Mouse (Mus musculus) brown adipose tissue, adult 24 weeks (tissue): ENCODE results near the gene Fam20c. TPM values are rescaled to one million over a fixed set of nuclear protein-coding genes. Genes with fewer than 3 reads are reported as not detected.
A peak's percentile ranks its signal among the peaks of the same experiment; 100 is the strongest.

Experiments used
- H3K27ac ChIP-seq: fragments of 200-500 bp; replicated peaks from 2 replicates; pipeline ENCODE4 v1.5.1; 2012; ENCODE audit warnings: low read depth, mild to moderate bottlenecking, low read length
- H3K4me1 ChIP-seq: fragments of 200-500 bp; 2 replicates; pipeline ENCODE4 v1.6.1; 2012; ENCODE audit warnings: low read length, mixed read lengths; ENCODE audit not compliant: control insufficient read depth, insufficient read depth, insufficient read length
- H3K4me3 ChIP-seq: fragments of 200-500 bp; 2 replicates; pipeline ENCODE4 v1.5.1; 2012; ENCODE audit warnings: low read depth, mild to moderate bottlenecking, low read length, moderate library complexity; ENCODE audit not compliant: insufficient read depth
- polyA plus RNA-seq: library from polyadenylated mRNA; stranded (reverse); fragments of >200 nt; gene quantifications from 2 replicates; pipeline ENCODE4 v1.2.4, GENCODE M21; 2012; ENCODE audit not compliant: missing spikeins, insufficient read depth, insufficient read length

The Fam20c gene
- polyA plus RNA-seq, 1 experiment, result 19.0 TPM

- H3K4me3 ChIP-seq, result no peak overlapping the region
- H3K27ac ChIP-seq, result no peak overlapping the region
- no peaks in the 10 kb centered on the region; the same call in 1 of the 2 replicates for H3K4me1 ChIP-seq
Measured at GRCm38 (mm10) chr5:138769126-138769525, 14.8 kb downstream of the Fam20c start.

- Histone ChIP-seq H3K4me1 (peaks cover 22% of the 10 kb centered on the region), H3K27ac (peak overlapping the region; percentile 71), H3K4me3 (no peak overlapping the region)
Measured at GRCm38 (mm10) chr5:138775096-138775495, 20.8 kb downstream of the Fam20c start.

GRCm38 (mm10) chr5:138776346-138776745, 22.0 kb downstream of the Fam20c start:
- H3K27ac ChIP-seq, result peak overlapping the region; percentile 71
- H3K4me1 ChIP-seq, result peaks cover 22% of the 10 kb centered on the region
- no peak overlapping the region for H3K4me3 ChIP-seq

GRCm38 (mm10) chr5:138778731-138779463, 24.6 kb downstream of the Fam20c start:
- H3K4me3 ChIP-seq, result no peak overlapping the region
- no peak overlapping the region for H3K27ac ChIP-seq
- peaks cover 22% of the 10 kb centered on the region for H3K4me1 ChIP-seq

GRCm38 (mm10) chr5:138779655-138780054, 25.3 kb downstream of the Fam20c start:
- Histone ChIP-seq H3K4me3 (no peak overlapping the region), H3K4me1 (peaks cover 20% of the 10 kb centered on the region), H3K27ac (no peak overlapping the region)

GRCm38 (mm10) chr5:138782697-138783096, 28.4 kb downstream of the Fam20c start:
- no peak overlapping the region for H3K4me3 ChIP-seq
- no peak overlapping the region for H3K27ac ChIP-seq
- H3K4me1 ChIP-seq, result no peaks in the 10 kb centered on the region

GRCm38 (mm10) chr5:138783181-138783580, 28.9 kb downstream of the Fam20c start:
- Histone ChIP-seq H3K4me3 (no peak overlapping the region), H3K4me1 (no peaks in the 10 kb centered on the region), H3K27ac (no peak overlapping the region)

GRCm38 (mm10) chr5:138785986-138786515, 31.7 kb downstream of the Fam20c start:
- Histone ChIP-seq H3K4me3 (no peak overlapping the region), H3K27ac (no peak overlapping the region), H3K4me1 (no peaks in the 10 kb centered on the region)

GRCm38 (mm10) chr5:138787648-138788047, 33.3 kb downstream of the Fam20c start:
- H3K4me3 ChIP-seq, result no peak overlapping the region
- H3K27ac ChIP-seq, result no peak overlapping the region
- no peaks in the 10 kb centered on the region for H3K4me1 ChIP-seq

- Histone ChIP-seq H3K4me1 (no peaks in the 10 kb centered on the region), H3K4me3 (no peak overlapping the region), H3K27ac (no peak overlapping the region)
Measured at GRCm38 (mm10) chr5:138788481-138789211, 34.3 kb downstream of the Fam20c start.

GRCm38 (mm10) chr5:138790954-138791480, 36.7 kb downstream of the Fam20c start:
- Histone ChIP-seq H3K27ac (no peak overlapping the region; the same call in 1 of the 2 replicates), H3K4me1 (no peaks in the 10 kb centered on the region), H3K4me3 (no peak overlapping the region)

- Histone ChIP-seq H3K4me1 (no peaks in the 10 kb centered on the region), H3K27ac (no peak overlapping the region), H3K4me3 (no peak overlapping the region)
Measured at GRCm38 (mm10) chr5:138801588-138802116, 47.3 kb downstream of the Fam20c start.

- no peak overlapping the region for H3K4me3 ChIP-seq
- no peaks in the 10 kb centered on the region for H3K4me1 ChIP-seq
- no peak overlapping the region for H3K27ac ChIP-seq
Measured at GRCm38 (mm10) chr5:138804286-138804685, 50.0 kb downstream of the Fam20c start.

GRCm38 (mm10) chr5:138809767-138810166, 55.5 kb downstream of the Fam20c start:
- Histone ChIP-seq H3K27ac (no peak overlapping the region), H3K4me1 (no peaks in the 10 kb centered on the region), H3K4me3 (no peak overlapping the region)

GRCm38 (mm10) chr5:138819780-138820179, 65.5 kb downstream of the Fam20c start, which contains the start of gene Gm5294:
TSS of gene Gm5294 (plus strand) at chr5:138820080.
- Histone ChIP-seq H3K4me3 (no peak within 1 kb of the TSS), H3K27ac (no peak within 1 kb of the TSS), H3K4me1 (no peaks in the 10 kb centered on the region)
